Mouse (Mus musculus) megakaryocyte, embryonic 14.5 days (primary cell): ENCODE results near the gene Nrf1.

ENCODE experiments used
- FLI1 ChIP-seq: IDR thresholded peaks from 2 replicates; pipeline ENCODE4 v1.6.1; 2012; ENCODE audit warnings: low read length, inconsistent platforms, mixed read lengths
- GATA1 ChIP-seq: IDR thresholded peaks from 3 replicates; pipeline ENCODE4 v1.6.1; 2012; ENCODE audit warnings: mixed read lengths, low read length, inconsistent platforms, borderline replicate concordance

- TF ChIP-seq GATA1 = no peak
- TF ChIP-seq FLI1 = no peak
These were observed 105.3 kb downstream of the Nrf1 start for GRCm38 (mm10) chr6:30153076-30153475.
